Mouse (Mus musculus) midbrain, embryonic 13.5 days (tissue): ENCODE measurements around the gene Creld1. TPM values are rescaled to one million over a fixed set of nuclear protein-coding genes. Genes with fewer than 3 reads are reported as not detected.

ENCODE experiments used
- ATAC-seq: fragments of 200-750 bp; cut with Nextera tagmentation; 2 replicates; pipeline ENCODE4 v1.8.0; 2017; ENCODE audit warnings: mild to moderate bottlenecking, moderate TSS enrichment, moderate library complexity
- H3K27ac ChIP-seq: fragments of 300-500 bp; sonication (generic); 2 replicates; pipeline ENCODE4 v1.5.1; 2015; ENCODE audit warnings: inconsistent platforms, mild to moderate bottlenecking, moderate library complexity
- H3K27me3 ChIP-seq: fragments of 300-500 bp; sonication (generic); 2 replicates; pipeline ENCODE4 v1.6.1; 2015; ENCODE audit warnings: mild to moderate bottlenecking, inconsistent platforms
- H3K36me3 ChIP-seq: fragments of 300-500 bp; sonication (generic); 2 replicates; pipeline ENCODE4 v1.6.1; 2015; ENCODE audit warnings: mild to moderate bottlenecking, inconsistent platforms
- H3K4me1 ChIP-seq: fragments of 300-500 bp; sonication (generic); replicated peaks from 2 replicates; pipeline ENCODE4 v1.6.1; 2015; ENCODE audit warnings: inconsistent platforms
- H3K4me2 ChIP-seq: fragments of 300-500 bp; sonication (generic); replicated peaks from 2 replicates; pipeline ENCODE4 v1.6.1; 2015; ENCODE audit warnings: moderate library complexity, mild to moderate bottlenecking, inconsistent platforms
- H3K4me3 ChIP-seq: fragments of 300-500 bp; sonication (generic); replicated peaks from 2 replicates; pipeline ENCODE4 v1.5.1; 2015; ENCODE audit warnings: mild to moderate bottlenecking, inconsistent platforms
- H3K9ac ChIP-seq: fragments of 300-500 bp; sonication (generic); replicated peaks from 2 replicates; pipeline ENCODE4 v1.6.1; 2015; ENCODE audit warnings: mild to moderate bottlenecking, inconsistent platforms
- H3K9me3 ChIP-seq: fragments of 300-500 bp; sonication (generic); 2 replicates; pipeline ENCODE4 v1.6.1; 2016; ENCODE audit warnings: mild to moderate bottlenecking, inconsistent platforms
- WGBS: fragments of 180-500 bp; shearing (Covaris S2); methylation state at CpG from one replicate; pipeline ENCODE4 v1.1.7; 2015; 5-methylcytosine and 5-hydroxymethylcytosine counted together
- polyA plus RNA-seq: library from polyadenylated mRNA; unstranded; fragments of >200 nt; fragmentation: Nextera tagmentation; extraction: Ambion mirVana; gene quantifications from 2 replicates; pipeline ENCODE4 v1.2.1, GENCODE M21; 2015

Creld1 gene
- polyA plus RNA-seq, 1 experiment from 2014 or later: 56.5 TPM

GRCm38 (mm10) chr6:113472061-113472460 is 11.0 kb upstream of the Creld1 start:
- Histone ChIP-seq H3K9ac (no peak overlapping the region), H3K4me1 (peaks cover 15% of the 10 kb centered on the region), H3K27me3 (peaks cover 40% of the 10 kb centered on the region), H3K27ac (no peak overlapping the region), H3K9me3 (no peaks in the 10 kb centered on the region), H3K36me3 (no peaks in the 10 kb centered on the region), H3K4me3 (no peak overlapping the region), H3K4me2 (no peak overlapping the region)
- WGBS: 71% methylated on average over 10 of the region's 10 CpGs
- ATAC-seq: no peak

- Histone ChIP-seq H3K27ac (no peak overlapping the region), H3K27me3 (peaks cover 40% of the 10 kb centered on the region), H3K4me1 (peaks cover 15% of the 10 kb centered on the region), H3K36me3 (no peaks in the 10 kb centered on the region), H3K4me3 (no peak overlapping the region), H3K9me3 (no peaks in the 10 kb centered on the region), H3K9ac (no peak overlapping the region), H3K4me2 (no peak overlapping the region)
- 77% methylated on average over 2 of the region's 2 CpGs for WGBS
- ATAC-seq: no peak
Observed at GRCm38 (mm10) chr6:113473246-113473645, 9.9 kb upstream of the Creld1 start.

GRCm38 (mm10) chr6:113473715-113474114 is 9.4 kb upstream of the Creld1 start:
- H3K4me2 ChIP-seq: no peak overlapping the region
- H3K9me3 ChIP-seq: no peaks in the 10 kb centered on the region
- H3K27me3 ChIP-seq: peaks cover 39% of the 10 kb centered on the region
- no peak overlapping the region for H3K9ac ChIP-seq
- no peaks in the 10 kb centered on the region for H3K36me3 ChIP-seq
- no peak for ATAC-seq
- H3K4me3 ChIP-seq: no peak overlapping the region
- no peak overlapping the region for H3K27ac ChIP-seq
- peaks cover 15% of the 10 kb centered on the region for H3K4me1 ChIP-seq
- WGBS: 80% methylated on average over 6 of the region's 6 CpGs

- no peak for ATAC-seq
- WGBS: 55% methylated on average over 7 of the region's 7 CpGs
- no peak overlapping the region for H3K4me3 ChIP-seq
- H3K4me1 ChIP-seq: peaks cover 9% of the 10 kb centered on the region
- H3K27me3 ChIP-seq: peaks cover 28% of the 10 kb centered on the region; the same call in 1 of the 2 replicates
- no peak overlapping the region for H3K4me2 ChIP-seq
- no peak overlapping the region for H3K27ac ChIP-seq
- H3K9ac ChIP-seq: no peak overlapping the region
- no peaks in the 10 kb centered on the region for H3K36me3 ChIP-seq
- H3K9me3 ChIP-seq: no peaks in the 10 kb centered on the region
Observed at GRCm38 (mm10) chr6:113477353-113477752, 5.7 kb upstream of the Creld1 start.

- 86% methylated on average over 10 of the region's 10 CpGs for WGBS
- H3K27me3 ChIP-seq: peaks cover 24% of the 10 kb centered on the region; the same call in 1 of the 2 replicates
- H3K4me3 ChIP-seq: no peak overlapping the region
- no peak overlapping the region for H3K4me2 ChIP-seq
- no peaks in the 10 kb centered on the region for H3K9me3 ChIP-seq
- ATAC-seq: no peak
- H3K27ac ChIP-seq: no peak overlapping the region
- no peak overlapping the region for H3K9ac ChIP-seq
- H3K36me3 ChIP-seq: no peaks in the 10 kb centered on the region
- H3K4me1 ChIP-seq: peaks cover 15% of the 10 kb centered on the region
Observed at GRCm38 (mm10) chr6:113478906-113479305, 4.2 kb upstream of the Creld1 start.

- Histone ChIP-seq H3K9ac (no peak overlapping the region), H3K36me3 (0 out of 2 replicates have a peak, but pooled peaks cover under 1% of the 10 kb centered on the region), H3K4me3 (no peak overlapping the region), H3K4me1 (peaks cover 34% of the 10 kb centered on the region), H3K4me2 (no peak overlapping the region), H3K9me3 (no peaks in the 10 kb centered on the region), H3K27ac (no peak overlapping the region), H3K27me3 (peaks cover 24% of the 10 kb centered on the region; the same call in 1 of the 2 replicates)
- ATAC-seq: no peak
- 70% methylated on average over 18 of the region's 18 CpGs for WGBS
Observed at GRCm38 (mm10) chr6:113480555-113481373, 2.3 kb upstream of the Creld1 start.

GRCm38 (mm10) chr6:113482477-113483099 is 509 bp upstream of the Creld1 start:
- Histone ChIP-seq H3K4me2 (peak overlapping the region; percentile 84), H3K4me3 (peak overlapping the region; percentile 65), H3K9me3 (no peaks in the 10 kb centered on the region), H3K27me3 (peaks cover 24% of the 10 kb centered on the region; the same call in 1 of the 2 replicates), H3K9ac (peak overlapping the region; percentile 74), H3K4me1 (peaks cover 41% of the 10 kb centered on the region), H3K36me3 (peaks cover 8% of the 10 kb centered on the region), H3K27ac (peak overlapping the region; percentile 90)
- WGBS: under 1% methylated on average over 65 of the region's 65 CpGs
- peak; percentile 64 for ATAC-seq

GRCm38 (mm10) chr6:113483729-113484128 is 632 bp downstream of the Creld1 start:
- peaks cover 41% of the 10 kb centered on the region for H3K4me1 ChIP-seq
- peak overlapping the region; percentile 90 for H3K27ac ChIP-seq
- peaks cover 24% of the 10 kb centered on the region; the same call in 1 of the 2 replicates for H3K27me3 ChIP-seq
- peak overlapping the region; percentile 87 for H3K9ac ChIP-seq
- H3K4me3 ChIP-seq: peak overlapping the region; percentile 65
- H3K4me2 ChIP-seq: peak overlapping the region; percentile 84
- peaks cover 19% of the 10 kb centered on the region for H3K36me3 ChIP-seq
- H3K9me3 ChIP-seq: no peaks in the 10 kb centered on the region
- ATAC-seq: peak; percentile 75
- WGBS: 6% methylated on average over 10 of the region's 10 CpGs

- ATAC-seq: no peak
- WGBS: 64% methylated on average over 7 of the region's 7 CpGs
- Histone ChIP-seq H3K9me3 (no peaks in the 10 kb centered on the region), H3K4me2 (no peak overlapping the region), H3K36me3 (peaks cover 51% of the 10 kb centered on the region), H3K9ac (no peak overlapping the region), H3K4me1 (peaks cover 34% of the 10 kb centered on the region), H3K27me3 (no peaks in the 10 kb centered on the region), H3K27ac (no peak overlapping the region), H3K4me3 (no peak overlapping the region)
Observed at GRCm38 (mm10) chr6:113487125-113487576, 4.1 kb downstream of the Creld1 start.

- ATAC-seq: no peak
- 95% methylated on average over 14 of the region's 14 CpGs for WGBS
- no peaks in the 10 kb centered on the region for H3K9me3 ChIP-seq
- peaks cover 64% of the 10 kb centered on the region for H3K36me3 ChIP-seq
- no peak overlapping the region for H3K4me2 ChIP-seq
- no peaks in the 10 kb centered on the region for H3K27me3 ChIP-seq
- no peak overlapping the region for H3K4me3 ChIP-seq
- peaks cover 26% of the 10 kb centered on the region for H3K4me1 ChIP-seq
- no peak overlapping the region for H3K9ac ChIP-seq
- no peak overlapping the region for H3K27ac ChIP-seq
Observed at GRCm38 (mm10) chr6:113489410-113489809, 6.3 kb downstream of the Creld1 start.

- H3K9me3 ChIP-seq: no peaks in the 10 kb centered on the region
- peaks cover 59% of the 10 kb centered on the region for H3K36me3 ChIP-seq
- H3K9ac ChIP-seq: no peak overlapping the region
- no peak for ATAC-seq
- peaks cover 17% of the 10 kb centered on the region; the same call in 1 of the 2 replicates for H3K4me1 ChIP-seq
- no peak overlapping the region for H3K4me2 ChIP-seq
- WGBS: 83% methylated on average over 24 of the region's 24 CpGs
- H3K27me3 ChIP-seq: peaks cover 14% of the 10 kb centered on the region
- H3K27ac ChIP-seq: no peak overlapping the region
- no peak overlapping the region for H3K4me3 ChIP-seq
Observed at GRCm38 (mm10) chr6:113492101-113492864, 9.2 kb downstream of the Creld1 start.
